Mouse (Mus musculus) liver, embryonic 12.5 days (tissue): ENCODE results near the gene Robo1. TPM values are rescaled to one million over a fixed set of nuclear protein-coding genes. Genes with fewer than 3 reads are reported as not detected.
A peak's percentile ranks its signal among the peaks of the same experiment; 100 is the strongest.

ENCODE experiments used
- ATAC-seq: fragments of 200-750 bp; cut with Nextera tagmentation; 2 replicates; pipeline ENCODE4 v1.8.0; 2017; ENCODE audit warnings: moderate number of reproducible peaks, mild to moderate bottlenecking, moderate library complexity
- H3K27ac ChIP-seq: fragments of 300-500 bp; sonication (generic); 2 replicates; pipeline ENCODE4 v1.5.1; 2016; ENCODE audit warnings: mild to moderate bottlenecking
- H3K27me3 ChIP-seq: fragments of 300-500 bp; sonication (generic); replicated peaks from 2 replicates; pipeline ENCODE4 v1.6.1; 2016; ENCODE audit warnings: mild to moderate bottlenecking, moderate library complexity
- H3K36me3 ChIP-seq: fragments of 300-500 bp; sonication (generic); 2 replicates; pipeline ENCODE4 v1.6.1; 2016; ENCODE audit warnings: mild to moderate bottlenecking, moderate library complexity
- H3K4me1 ChIP-seq: fragments of 300-500 bp; sonication (generic); 2 replicates; pipeline ENCODE4 v1.6.1; 2016
- H3K4me2 ChIP-seq: fragments of 300-500 bp; sonication (generic); 2 replicates; pipeline ENCODE4 v1.6.1; 2016; ENCODE audit warnings: mild to moderate bottlenecking, moderate library complexity
- H3K4me3 ChIP-seq: fragments of 300-500 bp; sonication (generic); 2 replicates; pipeline ENCODE4 v1.5.1; 2016; ENCODE audit warnings: mild to moderate bottlenecking, moderate library complexity
- H3K9ac ChIP-seq: fragments of 300-500 bp; sonication (generic); 2 replicates; pipeline ENCODE4 v1.6.1; 2016; ENCODE audit warnings: mild to moderate bottlenecking, moderate library complexity
- H3K9me3 ChIP-seq: fragments of 300-500 bp; sonication (generic); replicated peaks from 2 replicates; pipeline ENCODE4 v1.6.1; 2016; ENCODE audit warnings: mild to moderate bottlenecking, moderate library complexity
- WGBS: fragments of 180-500 bp; shearing (Covaris S2); methylation state at CpG from one replicate; pipeline ENCODE4 v1.1.7; 2016; ENCODE audit not compliant: insufficient replicate concordance; 5-methylcytosine and 5-hydroxymethylcytosine counted together
- polyA plus RNA-seq: library from polyadenylated mRNA; unstranded; fragments of >200 nt; fragmentation: Nextera tagmentation; extraction: Ambion mirVana; gene quantifications from 2 replicates; pipeline ENCODE4 v1.2.1, GENCODE M21; 2016

Gene Robo1
- polyA plus RNA-seq, 1 experiment from 2014 or later = 10.5 TPM

- no peaks in the 10 kb centered on the region for H3K4me1 ChIP-seq
- H3K4me3 ChIP-seq = no peak overlapping the region
- ATAC-seq = no peak
- no peak overlapping the region for H3K9ac ChIP-seq
- no peaks in the 10 kb centered on the region for H3K27me3 ChIP-seq
- H3K9me3 ChIP-seq = no peaks in the 10 kb centered on the region
- H3K36me3 ChIP-seq = no peaks in the 10 kb centered on the region
- H3K4me2 ChIP-seq = no peak overlapping the region
- H3K27ac ChIP-seq = no peak overlapping the region
- WGBS = 72% methylated on average over 2 of the region's 2 CpGs
These were observed 600.8 kb downstream of the Robo1 start for GRCm38 (mm10) chr16:72908895-72909294.

- ATAC-seq = no peak
- H3K27me3 ChIP-seq = no peaks in the 10 kb centered on the region
These were observed 605.0 kb downstream of the Robo1 start for GRCm38 (mm10) chr16:72913134-72913533.

GRCm38 (mm10) chr16:72914068-72914630 lies 606.0 kb downstream of the Robo1 start:
- Histone ChIP-seq H3K9ac (no peak overlapping the region), H3K4me1 (no peaks in the 10 kb centered on the region), H3K27ac (no peak overlapping the region), H3K4me3 (no peak overlapping the region), H3K9me3 (no peaks in the 10 kb centered on the region), H3K36me3 (no peaks in the 10 kb centered on the region), H3K27me3 (no peaks in the 10 kb centered on the region), H3K4me2 (no peak overlapping the region)
- no peak for ATAC-seq
- WGBS = 63% methylated on average over 4 of the region's 4 CpGs

More at GRCm38 (mm10) chr16:72913134-72913533, 605.0 kb downstream of the Robo1 start:
- Histone ChIP-seq H3K9ac (no peak overlapping the region), H3K36me3 (no peaks in the 10 kb centered on the region), H3K4me2 (no peak overlapping the region), H3K4me3 (no peak overlapping the region), H3K9me3 (no peaks in the 10 kb centered on the region), H3K4me1 (no peaks in the 10 kb centered on the region), H3K27ac (no peak overlapping the region)
- 47% methylated on average over 5 of the region's 5 CpGs for WGBS

- 50% methylated on average over 3 of the region's 3 CpGs for WGBS
- ATAC-seq = no peak
- Histone ChIP-seq H3K9me3 (no peaks in the 10 kb centered on the region), H3K4me3 (no peak overlapping the region), H3K9ac (no peak overlapping the region), H3K4me1 (no peaks in the 10 kb centered on the region), H3K4me2 (no peak overlapping the region), H3K27me3 (no peaks in the 10 kb centered on the region), H3K27ac (no peak overlapping the region), H3K36me3 (no peaks in the 10 kb centered on the region)
These were observed 611.9 kb downstream of the Robo1 start for GRCm38 (mm10) chr16:72920013-72920412.

- Histone ChIP-seq H3K36me3 (no peaks in the 10 kb centered on the region), H3K9me3 (no peaks in the 10 kb centered on the region), H3K27ac (no peak overlapping the region), H3K9ac (no peak overlapping the region), H3K4me2 (0 out of 2 replicates have a peak overlapping the region, but pooled peaks have one; percentile 20), H3K27me3 (no peaks in the 10 kb centered on the region), H3K4me3 (no peak overlapping the region), H3K4me1 (no peaks in the 10 kb centered on the region)
- 46% methylated on average over 15 of the region's 15 CpGs for WGBS
- no peak for ATAC-seq
These were observed 616.5 kb downstream of the Robo1 start for GRCm38 (mm10) chr16:72924423-72925224.

- ATAC-seq = no peak
- no peaks in the 10 kb centered on the region for H3K9me3 ChIP-seq
- H3K36me3 ChIP-seq = no peaks in the 10 kb centered on the region
- 78% methylated on average over 6 of the region's 6 CpGs for WGBS
- H3K9ac ChIP-seq = no peak overlapping the region
- no peak overlapping the region for H3K4me2 ChIP-seq
- no peaks in the 10 kb centered on the region for H3K4me1 ChIP-seq
- no peaks in the 10 kb centered on the region for H3K27me3 ChIP-seq
- H3K27ac ChIP-seq = no peak overlapping the region
- no peak overlapping the region for H3K4me3 ChIP-seq
These were observed 620.5 kb downstream of the Robo1 start for GRCm38 (mm10) chr16:72928525-72929122.

GRCm38 (mm10) chr16:72930871-72931270 lies 622.8 kb downstream of the Robo1 start:
- no peak overlapping the region for H3K4me3 ChIP-seq
- H3K4me2 ChIP-seq = no peak overlapping the region
- no peak overlapping the region for H3K9ac ChIP-seq
- H3K27me3 ChIP-seq = no peaks in the 10 kb centered on the region
- no peaks in the 10 kb centered on the region for H3K36me3 ChIP-seq
- 65% methylated on average over 4 of the region's 4 CpGs for WGBS
- H3K27ac ChIP-seq = no peak overlapping the region
- H3K9me3 ChIP-seq = no peaks in the 10 kb centered on the region
- no peaks in the 10 kb centered on the region for H3K4me1 ChIP-seq
- ATAC-seq = no peak

GRCm38 (mm10) chr16:72934908-72935307 lies 626.8 kb downstream of the Robo1 start:
- H3K9ac ChIP-seq = no peak overlapping the region
- H3K4me1 ChIP-seq = no peaks in the 10 kb centered on the region
- no peak for ATAC-seq
- no peak overlapping the region for H3K27ac ChIP-seq
- no peak overlapping the region for H3K4me3 ChIP-seq
- H3K9me3 ChIP-seq = no peaks in the 10 kb centered on the region
- H3K27me3 ChIP-seq = no peaks in the 10 kb centered on the region
- H3K36me3 ChIP-seq = no peaks in the 10 kb centered on the region
- no peak overlapping the region for H3K4me2 ChIP-seq

- Histone ChIP-seq H3K27me3 (no peaks in the 10 kb centered on the region), H3K9ac (no peak overlapping the region), H3K4me1 (no peaks in the 10 kb centered on the region), H3K27ac (no peak overlapping the region), H3K9me3 (no peaks in the 10 kb centered on the region), H3K4me3 (no peak overlapping the region), H3K36me3 (no peaks in the 10 kb centered on the region), H3K4me2 (no peak overlapping the region)
- WGBS = 71% methylated on average over 3 of the region's 3 CpGs
- ATAC-seq = no peak
These were observed 629.1 kb downstream of the Robo1 start for GRCm38 (mm10) chr16:72937183-72937582.

- H3K27me3 ChIP-seq = no peaks in the 10 kb centered on the region
- no peak overlapping the region for H3K27ac ChIP-seq
- WGBS = 76% methylated on average over 3 of the region's 3 CpGs
- no peaks in the 10 kb centered on the region for H3K9me3 ChIP-seq
- H3K4me3 ChIP-seq = no peak overlapping the region
- no peak overlapping the region for H3K4me2 ChIP-seq
- H3K36me3 ChIP-seq = no peaks in the 10 kb centered on the region; the same call in 1 of the 2 replicates
- no peaks in the 10 kb centered on the region for H3K4me1 ChIP-seq
- H3K9ac ChIP-seq = no peak overlapping the region
- no peak for ATAC-seq
These were observed 631.8 kb downstream of the Robo1 start for GRCm38 (mm10) chr16:72939862-72940261.

- no peak overlapping the region for H3K27ac ChIP-seq
- H3K9me3 ChIP-seq = no peaks in the 10 kb centered on the region
- H3K9ac ChIP-seq = no peak overlapping the region
- H3K36me3 ChIP-seq = no peaks in the 10 kb centered on the region; the same call in 1 of the 2 replicates
- H3K4me2 ChIP-seq = no peak overlapping the region
- no peaks in the 10 kb centered on the region for H3K4me1 ChIP-seq
- 78% methylated on average over 8 of the region's 8 CpGs for WGBS
- no peak overlapping the region for H3K4me3 ChIP-seq
- ATAC-seq = no peak
- H3K27me3 ChIP-seq = no peaks in the 10 kb centered on the region
These were observed 632.7 kb downstream of the Robo1 start for GRCm38 (mm10) chr16:72940786-72941185.

GRCm38 (mm10) chr16:72944403-72944802 lies 636.3 kb downstream of the Robo1 start:
- Histone ChIP-seq H3K27ac (no peak overlapping the region), H3K27me3 (no peaks in the 10 kb centered on the region), H3K4me2 (no peak overlapping the region), H3K4me1 (no peaks in the 10 kb centered on the region), H3K36me3 (no peaks in the 10 kb centered on the region; the same call in 1 of the 2 replicates), H3K9me3 (no peaks in the 10 kb centered on the region), H3K4me3 (no peak overlapping the region), H3K9ac (no peak overlapping the region)
- 74% methylated on average over 4 of the region's 4 CpGs for WGBS
- ATAC-seq = no peak
